In the genomic region with DNA sequence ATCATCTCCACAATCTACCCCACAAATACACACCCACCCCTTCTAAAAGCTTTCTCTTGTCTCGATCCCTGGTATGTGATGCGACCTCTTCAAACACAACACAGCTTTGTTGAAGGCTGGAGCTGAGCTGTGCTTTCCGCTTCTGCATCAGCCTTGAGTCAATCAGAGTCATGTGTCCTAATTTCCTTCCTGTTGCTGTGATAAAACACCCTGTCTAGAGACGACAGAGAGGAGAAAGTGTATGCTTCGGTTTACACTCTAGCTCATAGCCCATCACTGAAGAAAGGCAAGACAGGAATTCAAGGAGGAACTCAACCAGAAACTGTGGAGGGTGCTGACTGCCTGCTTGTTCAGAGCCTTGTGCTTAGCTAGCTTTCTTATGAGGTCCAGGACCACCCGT, we compare ENCODE assay signal across 11 mouse cellular contexts. TPM values are rescaled to one million over a fixed set of nuclear protein-coding genes. Genes with fewer than 3 reads are reported as not detected.
A peak's percentile ranks its signal among the peaks of the same experiment; 100 is the strongest.
DNase-seq lines count a peak whose midpoint lies in the region; ATAC-seq and TF ChIP-seq lines count a peak whose summit lies in the region.
"Had no signal": no experiment of that assay in that cellular context is flagged by ENCODE, and none has a peak within 500 bp of the region (broad histone marks: within the 10 kb centered on the region; RNA-seq: fewer than 3 reads in every experiment).

No protein-coding gene starts in this region.

- no peak overlapping the region for H3K4me3 ChIP-seq in hindbrain, embryonic 16.5 days (ENCODE audit: low read length)
- no peak overlapping the region for H3K4me3 ChIP-seq in hindbrain, embryonic 10.5 days
- no peak overlapping the region for H3K4me3 ChIP-seq in liver, embryonic 15.5 days (replicated peaks)
- no peak overlapping the region for H3K4me3 ChIP-seq in stomach, postnatal 0 days (ENCODE audit: low read depth, low read length)

- ATAC-seq in hindbrain, embryonic 16.5 days, result no peak
- no peak for ATAC-seq in liver, embryonic 15.5 days (ENCODE audit: insufficient read depth)
- ATAC-seq in stomach, postnatal 0 days (ENCODE audit: low FRiP score, low TSS enrichment), result no peak

- H3K4me1 ChIP-seq in hindbrain, embryonic 16.5 days (ENCODE audit: control insufficient read depth, insufficient read depth, low read depth, low read length), result peaks cover 19% of the 10 kb centered on the region
- peaks cover 24% of the 10 kb centered on the region for H3K4me1 ChIP-seq in hindbrain, embryonic 10.5 days (replicated peaks)
- H3K4me1 ChIP-seq in liver, embryonic 15.5 days (replicated peaks), result peaks cover 43% of the 10 kb centered on the region
- peaks cover 3% of the 10 kb centered on the region; the same call in 1 of the 2 replicates for H3K4me1 ChIP-seq in stomach, postnatal 0 days (replicated peaks; ENCODE audit: control insufficient read depth, insufficient read depth)

- peak overlapping the region; percentile 51 for H3K27ac ChIP-seq in hindbrain, embryonic 16.5 days (ENCODE audit: low read depth, low read length)
- H3K27ac ChIP-seq in hindbrain, embryonic 10.5 days, result no peak overlapping the region; the same call in 1 of the 2 replicates
- peak overlapping the region; percentile 62 for H3K27ac ChIP-seq in liver, embryonic 15.5 days (replicated peaks)
- H3K27ac ChIP-seq in stomach, postnatal 0 days (replicated peaks), result peak overlapping the region; percentile 82

- 76% methylated on average over 6 of the region's 6 CpGs for WGBS in hindbrain, embryonic 16.5 days
- 77% methylated on average over 6 of the region's 6 CpGs for whole genome bisulfite sequencing in hindbrain, embryonic 10.5 days
- 30% methylated on average over 6 of the region's 6 CpGs for WGBS in liver, embryonic 15.5 days (ENCODE audit: insufficient replicate concordance)
- 62% methylated on average over 6 of the region's 6 CpGs for WGBS in stomach, postnatal 0 days

- no peaks in the 10 kb centered on the region for H3K9me3 ChIP-seq in hindbrain, embryonic 16.5 days (ENCODE audit: control insufficient read depth, low read length)
- no peaks in the 10 kb centered on the region for H3K9me3 ChIP-seq in hindbrain, embryonic 10.5 days
- H3K9me3 ChIP-seq in liver, embryonic 15.5 days (replicated peaks), result no peaks in the 10 kb centered on the region
- no peaks in the 10 kb centered on the region for H3K9me3 ChIP-seq in stomach, postnatal 0 days (ENCODE audit: control insufficient read depth, low read length)

- H3K4me2 ChIP-seq in hindbrain, embryonic 16.5 days (ENCODE audit: low read length), result no peak overlapping the region
- H3K4me2 ChIP-seq in liver, embryonic 15.5 days, result no peak overlapping the region
- H3K4me2 ChIP-seq in stomach, postnatal 0 days (replicated peaks; ENCODE audit: low read depth), result no peak overlapping the region

- intact Hi-C loops in left cerebral cortex, postnatal 14 days (cut with DNase I), result no loop called here

- TF ChIP-seq CTCF in stomach, postnatal 0 days (IDR thresholded peaks at IDR 0.05; ENCODE audit: low read depth), result no peak

- H3K9ac ChIP-seq in hindbrain, embryonic 16.5 days (ENCODE audit: low read depth, low read length), result no peak overlapping the region
- no peak overlapping the region for H3K9ac ChIP-seq in liver, embryonic 15.5 days
- no peak overlapping the region for H3K9ac ChIP-seq in stomach, postnatal 0 days (ENCODE audit: low read length)

- no peak for TF ChIP-seq EP300 in stomach, postnatal 0 days (optimal IDR thresholded peaks at IDR 0.05)

- H3K27me3 ChIP-seq in hindbrain, embryonic 16.5 days (replicated peaks; ENCODE audit: control insufficient read depth, insufficient read depth, low read length), result no peaks in the 10 kb centered on the region
- H3K27me3 ChIP-seq in hindbrain, embryonic 10.5 days (ENCODE audit: insufficient read depth, poor library complexity, severe bottlenecking), result no peaks in the 10 kb centered on the region
- no peaks in the 10 kb centered on the region for H3K27me3 ChIP-seq in liver, embryonic 15.5 days
- no peaks in the 10 kb centered on the region for H3K27me3 ChIP-seq in stomach, postnatal 0 days (ENCODE audit: control insufficient read depth, insufficient read depth, low read length)

- no peak for DNase-seq in hindbrain, embryonic 10.5 days (ENCODE audit: low spot score)
- peak; percentile 59 for DNase-seq in thymus, postnatal 0 days (ENCODE audit: low spot score)
- no peak for DNase-seq in thymus, postnatal 14 days
- DNase-seq in stomach, postnatal 0 days (ENCODE audit: low spot score), result no peak
- DNase-seq in left cerebral cortex, postnatal 14 days (ENCODE audit: low spot score in 2 of 2), result no peak
- DNase-seq in embryo, embryonic 9.5 days (ENCODE audit: extremely low spot score), result no peak
- DNase-seq: adrenal gland, postnatal 25 days; cerebellum, postnatal 36 days; gastrocnemius, postnatal 36 days had no signal

- H3K36me3 ChIP-seq in hindbrain, embryonic 16.5 days (ENCODE audit: control insufficient read depth, insufficient read depth, low read length), result no peaks in the 10 kb centered on the region
- no peaks in the 10 kb centered on the region; the same call in 1 of the 2 replicates for H3K36me3 ChIP-seq in hindbrain, embryonic 10.5 days
- no peaks in the 10 kb centered on the region for H3K36me3 ChIP-seq in liver, embryonic 15.5 days (replicated peaks)
- H3K36me3 ChIP-seq in stomach, postnatal 0 days (ENCODE audit: control insufficient read depth, insufficient read depth, low read length), result no peaks in the 10 kb centered on the region

RNA-seq across cellular contexts. Expression of a gene that starts 33.6 kb away (rescaled TPM):
- 35.8 and 36.7 TPM in 2 replicates for polyA plus RNA-seq in hindbrain, embryonic 16.5 days (2015; fragmentation: Nextera tagmentation; extraction: Ambion mirVana)
- polyA plus RNA-seq in hindbrain, embryonic 10.5 days (2016; fragmentation: Nextera tagmentation; extraction: Ambion mirVana), result 14.7 and 16.0 TPM in 2 replicates
- 45.6 and 59.9 TPM in 2 replicates for polyA plus RNA-seq in thymus, postnatal 0 days (2015; fragmentation: Nextera tagmentation; extraction: Ambion mirVana)
- 5.1 and 6.1 TPM in 2 replicates for polyA plus RNA-seq in liver, embryonic 15.5 days (2015; fragmentation: Nextera tagmentation; extraction: Ambion mirVana)
- 15.7 and 16.3 TPM in 2 replicates for polyA plus RNA-seq in stomach, postnatal 0 days (2015; fragmentation: Nextera tagmentation; extraction: Ambion mirVana)
- 10 to 100 TPM; 73.0 to 74.2 TPM for total RNA-seq in left cerebral cortex, postnatal 14 days (2021)

RNA-seq across cellular contexts. Expression of a gene that starts 43.9 kb away (rescaled TPM):
- polyA plus RNA-seq in hindbrain, embryonic 16.5 days (2015; fragmentation: Nextera tagmentation; extraction: Ambion mirVana), result 34.4 and 37.3 TPM in 2 replicates
- polyA plus RNA-seq in hindbrain, embryonic 10.5 days (2016; fragmentation: Nextera tagmentation; extraction: Ambion mirVana), result 35.1 and 35.5 TPM in 2 replicates
- polyA plus RNA-seq in thymus, postnatal 0 days (2015; fragmentation: Nextera tagmentation; extraction: Ambion mirVana), result 21.7 and 24.1 TPM in 2 replicates
- 10.4 and 11.5 TPM in 2 replicates for polyA plus RNA-seq in liver, embryonic 15.5 days (2015; fragmentation: Nextera tagmentation; extraction: Ambion mirVana)
- polyA plus RNA-seq in stomach, postnatal 0 days (2015; fragmentation: Nextera tagmentation; extraction: Ambion mirVana), result 23.7 and 25.4 TPM in 2 replicates
- total RNA-seq in left cerebral cortex, postnatal 14 days (2021), result 10 to 100 TPM; 51.1 to 52.3 TPM
